Mouse (Mus musculus) spleen, adult 10 weeks (tissue): Measurements from ENCODE around the gene Dcps. TPM values are rescaled to one million over a fixed set of nuclear protein-coding genes. Genes with fewer than 3 reads are reported as not detected.

Experiments used
- polyA plus RNA-seq: library from polyadenylated mRNA; stranded (reverse); fragments of 350-450 nt; fragmentation: Illumina TruSeq; extraction: RNeasy Lipid Tissue Mini Kit (QIAGEN cat#74804); gene quantifications from one replicate; pipeline ENCODE4 v1.2.3, GENCODE M21; 2015; ENCODE audit warnings: low replicate concordance; ENCODE audit not compliant: insufficient read depth

The Dcps gene
- 42.4 TPM for polyA plus RNA-seq

GRCm38 (mm10) chr9:35175251-35176123 is at the start of gene Dcps:
Dcps (minus strand) TSS chr9:35176061.

GRCm38 (mm10) chr9:35210542-35211474 is 34.9 kb upstream of the Dcps start, which contains the start of gene Foxred1:
Foxred1 (minus strand) TSS chr9:35211055.

GRCm38 (mm10) chr9:35199772-35200471 is 24.1 kb upstream of the Dcps start, which contains the start of the genes Srpr and Tirap:
Srpr (plus strand) TSS chr9:35200175.
Tirap (minus strand) TSS chr9:35200291.

GRCm38 (mm10) chr9:35119168-35119567 is 56.7 kb downstream of the Dcps start, which contains the start of gene St3gal4:
St3gal4 (minus strand) TSS chr9:35119268.

Other genes with a start within 250 kb of the Dcps start
- gene St3gal4, start 56.8 kb downstream of the Dcps start, polyA plus RNA-seq: 47.1 TPM
- 118 TPM for gene Srpr, start 24.1 kb upstream of the Dcps start, polyA plus RNA-seq
- 11.3 TPM for gene Tirap, start 24.2 kb upstream of the Dcps start, polyA plus RNA-seq
- 63.3 TPM for gene Foxred1, start 35.0 kb upstream of the Dcps start, polyA plus RNA-seq
- gene Fam118b, start 91.7 kb upstream of the Dcps start, polyA plus RNA-seq: 29.1 TPM
- 25.4 TPM for gene Rpusd4, start 91.8 kb upstream of the Dcps start, polyA plus RNA-seq
- gene Cdon, start 245.1 kb upstream of the Dcps start, polyA plus RNA-seq: 12.6 TPM